11 mouse cellular contexts compared by ENCODE assay signal in the genomic region with DNA sequence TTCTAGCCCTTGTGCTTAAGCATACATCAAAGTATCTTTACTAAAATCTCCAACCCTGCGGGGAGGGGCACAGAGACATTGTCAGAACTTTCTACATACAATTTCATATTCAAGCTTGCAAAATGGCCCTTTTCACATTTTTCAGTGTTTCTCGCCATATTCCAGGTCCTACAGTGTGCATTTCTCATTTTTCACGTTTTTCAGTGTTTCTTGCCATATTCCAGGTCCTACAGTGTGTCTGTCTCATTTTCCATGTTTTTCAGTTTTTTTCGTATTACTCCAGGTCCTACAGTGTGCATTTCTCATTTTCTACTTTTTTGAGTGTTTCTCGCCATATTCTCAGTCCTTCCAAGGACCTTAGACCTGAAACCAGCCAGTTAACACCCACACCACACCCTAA.
A peak's percentile ranks its signal among the peaks of the same experiment; 100 is the strongest.
DNase-seq lines count a peak whose midpoint lies in the region; ATAC-seq lines count a peak whose summit lies in the region.
"Had no signal": no experiment of that assay in that cellular context is flagged by ENCODE, and none has a peak within 500 bp of the region (broad histone marks: within the 10 kb centered on the region; RNA-seq: fewer than 3 reads in every experiment).

No protein-coding gene starts in this region.

- 77% methylated on average over 5 of the region's 5 CpGs for WGBS in heart, embryonic 14.5 days
- 68% methylated on average over 5 of the region's 5 CpGs for WGBS in hindbrain, embryonic 12.5 days

- intact Hi-C loops in heart, postnatal 25 days (cut with DNase I), result no loop called here
- intact Hi-C loops in left cerebral cortex, postnatal 14 days (cut with DNase I), result no loop called here

- H3K9me3 ChIP-seq in heart, embryonic 14.5 days (ENCODE audit: control insufficient read depth, low read length), result no peaks in the 10 kb centered on the region
- no peaks in the 10 kb centered on the region for H3K9me3 ChIP-seq in hindbrain, embryonic 12.5 days (replicated peaks)
- H3K9me3 ChIP-seq: limb, embryonic 15.5 days had no signal

- 0 out of 2 replicates have a peak, but pooled peaks have one; percentile 54 for ATAC-seq in heart, embryonic 14.5 days (ENCODE audit: insufficient number of reproducible peaks, insufficient read depth, low FRiP score, low read depth)
- peak; percentile 79; the same call in 1 of the 2 replicates for ATAC-seq in hindbrain, embryonic 12.5 days (ENCODE audit: low FRiP score)

- H3K27me3 ChIP-seq in heart, embryonic 14.5 days (ENCODE audit: control insufficient read depth, insufficient read depth, low read length), result no peaks in the 10 kb centered on the region
- no peaks in the 10 kb centered on the region for H3K27me3 ChIP-seq in hindbrain, embryonic 12.5 days
- H3K27me3 ChIP-seq: limb, embryonic 15.5 days had no signal

- no peak for DNase-seq in heart, postnatal 25 days (ENCODE audit: low spot score)
- peak; percentile 49 for DNase-seq in 3134 (ENCODE audit: extremely low read depth, insufficient read length, low spot score)
- DNase-seq in 416B (ENCODE audit: low read depth), result peak; percentile 40
- no peak for DNase-seq in ovary, postnatal 10 days (ENCODE audit: low spot score)
- no peak for DNase-seq in ovary, postnatal 36 days (ENCODE audit: low spot score)
- DNase-seq in left cerebral cortex, postnatal 14 days (ENCODE audit: low spot score in 2 of 2), result no peak
- DNase-seq: embryo, embryonic 11 days had no signal

- no peak overlapping the region for H3K9ac ChIP-seq in heart, embryonic 14.5 days (ENCODE audit: low read length)
- no peak overlapping the region for H3K9ac ChIP-seq in hindbrain, embryonic 12.5 days
- H3K9ac ChIP-seq: limb, embryonic 15.5 days had no signal

- H3K27ac ChIP-seq in heart, embryonic 14.5 days (replicated peaks in 1 of 2; ENCODE audit: control insufficient read depth in 1 of 2, insufficient read depth in 1 of 2, low read depth in 2 of 2, low read length in 2 of 2), result no peak overlapping the region
- no peak overlapping the region for H3K27ac ChIP-seq in hindbrain, embryonic 12.5 days
- H3K27ac ChIP-seq: macrophage had no signal

- no peak overlapping the region for H3K4me2 ChIP-seq in heart, embryonic 14.5 days (ENCODE audit: low read length)
- no peak overlapping the region for H3K4me2 ChIP-seq in hindbrain, embryonic 12.5 days (replicated peaks)
- H3K4me2 ChIP-seq: limb, embryonic 15.5 days had no signal

- H3K36me3 ChIP-seq in heart, embryonic 14.5 days (ENCODE audit: control insufficient read depth, insufficient read depth, low read length), result peaks cover 6% of the 10 kb centered on the region; the same call in 1 of the 2 replicates
- no peaks in the 10 kb centered on the region for H3K36me3 ChIP-seq in hindbrain, embryonic 12.5 days
- H3K36me3 ChIP-seq: limb, embryonic 15.5 days had no signal

- no peak overlapping the region for H3K4me3 ChIP-seq in heart, embryonic 14.5 days (ENCODE audit: control insufficient read depth in 1 of 2, insufficient read depth in 1 of 2, low read depth in 1 of 2, low read length in 2 of 2)
- H3K4me3 ChIP-seq in hindbrain, embryonic 12.5 days, result no peak overlapping the region
- H3K4me3 ChIP-seq: limb, embryonic 15.5 days had no signal

- peaks cover 17 to 33% of the 10 kb centered on the region in 2 experiments for H3K4me1 ChIP-seq in heart, embryonic 14.5 days (ENCODE audit: control insufficient read depth in 2 of 2, insufficient read depth in 2 of 2, low read length in 2 of 2)
- H3K4me1 ChIP-seq in hindbrain, embryonic 12.5 days, result peaks cover 25% of the 10 kb centered on the region

Comparison
In these comparisons a context has a peak if more than half of its experiments do, and no peak if none do; other contexts are left out.
1. DNase-seq: peak in 3134 (single experiment) and 416B (single experiment); none in heart, postnatal 25 days (single experiment), ovary, postnatal 10 days (single experiment), ovary, postnatal 36 days (single experiment) and left cerebral cortex, postnatal 14 days (0 of 2).